Mouse (Mus musculus): ENCODE results near the gene Foxk1.

DNA sequence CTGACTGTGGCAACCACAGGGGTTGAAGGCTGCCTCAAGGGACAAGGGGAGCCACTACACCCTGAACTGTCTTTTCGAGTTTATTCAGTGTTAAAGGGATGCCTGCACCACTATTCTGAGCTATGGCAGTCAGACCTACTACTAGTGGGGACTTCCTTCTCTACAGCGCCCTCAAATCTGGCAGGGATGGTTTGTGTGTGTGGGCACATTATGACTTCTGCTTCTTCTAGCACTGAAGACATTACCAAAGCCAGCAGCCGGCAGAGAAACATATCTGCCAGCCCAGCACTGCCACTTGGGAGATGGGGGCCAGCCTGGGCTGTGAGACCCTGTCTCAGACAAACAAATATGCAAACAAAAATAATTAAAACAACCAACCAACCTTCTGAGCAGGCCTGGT, 102.9 kb downstream of the Foxk1 start:
- TF ChIP-seq POLR2A (IDR thresholded peaks at IDR 0.05; ENCODE audit: control insufficient read depth in 1 of 2, insufficient read depth in 1 of 2, low read depth in 1 of 2, low read length in 2 of 2, poor library complexity in 1 of 2) (no peak), CTCF (IDR thresholded peaks at IDR 0.05 in 2 of 3, conservative IDR thresholded peaks at IDR 0.05 in 1 of 3; ENCODE audit: control insufficient read depth in 1 of 3, insufficient read depth in 1 of 3, low read depth in 2 of 3, low read length in 3 of 3, poor library complexity in 1 of 3, severe bottlenecking in 1 of 3) (no peak), GATA1 (IDR thresholded peaks at IDR 0.05; ENCODE audit: low read depth, low read length) (no peak)

Measured in MEL (cell line).